Mouse (Mus musculus) embryonic facial prominence, embryonic 12.5 days (tissue): Measurements from ENCODE around the gene Gm44502. TPM values are rescaled to one million over a fixed set of nuclear protein-coding genes. Genes with fewer than 3 reads are reported as not detected.

Source experiments
- ATAC-seq: fragments of 200-750 bp; cut with Nextera tagmentation; 2 replicates; pipeline ENCODE4 v1.8.0; 2017; ENCODE audit not compliant: insufficient number of reproducible peaks, insufficient read depth, low FRiP score, low TSS enrichment
- H3K27ac ChIP-seq: fragments of 300-500 bp; sonication (generic); 2 replicates; pipeline ENCODE4 v1.5.1; 2016; ENCODE audit warnings: mild to moderate bottlenecking
- H3K27me3 ChIP-seq: fragments of 300-500 bp; sonication (generic); 2 replicates; pipeline ENCODE4 v1.6.1; 2016; ENCODE audit warnings: mild to moderate bottlenecking, moderate library complexity
- H3K36me3 ChIP-seq: fragments of 300-500 bp; sonication (generic); 2 replicates; pipeline ENCODE4 v1.6.1; 2016; ENCODE audit warnings: mild to moderate bottlenecking
- H3K4me1 ChIP-seq: fragments of 300-500 bp; sonication (generic); 2 replicates; pipeline ENCODE4 v1.6.1; 2016
- H3K4me2 ChIP-seq: fragments of 300-500 bp; sonication (generic); replicated peaks from 2 replicates; pipeline ENCODE4 v1.6.1; 2016; ENCODE audit warnings: mild to moderate bottlenecking, moderate library complexity
- H3K4me3 ChIP-seq: fragments of 300-500 bp; sonication (generic); 2 replicates; pipeline ENCODE4 v1.5.1; 2016; ENCODE audit warnings: mild to moderate bottlenecking
- H3K9ac ChIP-seq: fragments of 300-500 bp; sonication (generic); 2 replicates; pipeline ENCODE4 v1.6.1; 2016; ENCODE audit warnings: mild to moderate bottlenecking, moderate library complexity
- H3K9me3 ChIP-seq: fragments of 300-500 bp; sonication (generic); 2 replicates; pipeline ENCODE4 v1.6.1; 2016; ENCODE audit warnings: mild to moderate bottlenecking, moderate library complexity
- WGBS: fragments of 180-500 bp; shearing (Covaris S2); methylation state at CpG from one replicate; pipeline ENCODE4 v1.1.7; 2016; 5-methylcytosine and 5-hydroxymethylcytosine counted together
- polyA plus RNA-seq: library from polyadenylated mRNA; unstranded; fragments of >200 nt; fragmentation: Nextera tagmentation; extraction: Ambion mirVana; gene quantifications from 2 replicates; pipeline ENCODE4 v1.2.1, GENCODE M21; 2016

The Gm44502 gene
- polyA plus RNA-seq, 1 experiment from 2014 or later, result not detected

- no peak for ATAC-seq
- 86% methylated on average over 4 of the region's 4 CpGs for WGBS
- Histone ChIP-seq H3K27me3 (no peaks in the 10 kb centered on the region), H3K36me3 (no peaks in the 10 kb centered on the region), H3K4me1 (peaks cover 5% of the 10 kb centered on the region; the same call in 1 of the 2 replicates), H3K9ac (no peak overlapping the region), H3K27ac (no peak overlapping the region), H3K9me3 (no peaks in the 10 kb centered on the region), H3K4me2 (no peak overlapping the region), H3K4me3 (no peak overlapping the region)
Measured at GRCm38 (mm10) chr15:89471476-89471875, 42.0 kb upstream of the Gm44502 start.

- H3K4me2 ChIP-seq, result no peak overlapping the region
- H3K4me3 ChIP-seq, result no peak overlapping the region
- H3K9me3 ChIP-seq, result no peaks in the 10 kb centered on the region
- H3K36me3 ChIP-seq, result no peaks in the 10 kb centered on the region
- H3K27me3 ChIP-seq, result no peaks in the 10 kb centered on the region
- H3K4me1 ChIP-seq, result no peaks in the 10 kb centered on the region
- no peak overlapping the region for H3K27ac ChIP-seq
- no peak for ATAC-seq
- 36% methylated on average over 2 of the region's 2 CpGs for WGBS
- H3K9ac ChIP-seq, result no peak overlapping the region
Measured at GRCm38 (mm10) chr15:89468577-89468976, 39.1 kb upstream of the Gm44502 start.

GRCm38 (mm10) chr15:89465052-89465451 is 35.6 kb upstream of the Gm44502 start:
- 8% methylated on average over 1 of the region's 1 CpGs for WGBS
- no peak overlapping the region for H3K27ac ChIP-seq

GRCm38 (mm10) chr15:89463334-89464235 is 34.1 kb upstream of the Gm44502 start:
- H3K36me3 ChIP-seq, result no peaks in the 10 kb centered on the region
- no peaks in the 10 kb centered on the region for H3K4me1 ChIP-seq
- H3K4me2 ChIP-seq, result no peak overlapping the region
- ATAC-seq, result no peak
- H3K27me3 ChIP-seq, result no peaks in the 10 kb centered on the region
- WGBS, result 57% methylated on average over 5 of the region's 5 CpGs
- H3K27ac ChIP-seq, result no peak overlapping the region
- no peak overlapping the region for H3K4me3 ChIP-seq
- no peaks in the 10 kb centered on the region for H3K9me3 ChIP-seq
- H3K9ac ChIP-seq, result no peak overlapping the region

More at GRCm38 (mm10) chr15:89465052-89465451, 35.6 kb upstream of the Gm44502 start:
- H3K36me3 ChIP-seq, result no peaks in the 10 kb centered on the region
- H3K9me3 ChIP-seq, result no peaks in the 10 kb centered on the region
- no peak overlapping the region for H3K4me3 ChIP-seq
- no peak for ATAC-seq
- H3K4me1 ChIP-seq, result no peaks in the 10 kb centered on the region
- H3K4me2 ChIP-seq, result no peak overlapping the region
- H3K9ac ChIP-seq, result no peak overlapping the region
- no peaks in the 10 kb centered on the region for H3K27me3 ChIP-seq

- Histone ChIP-seq H3K4me1 (no peaks in the 10 kb centered on the region), H3K9me3 (no peaks in the 10 kb centered on the region), H3K4me3 (no peak overlapping the region), H3K4me2 (no peak overlapping the region), H3K36me3 (no peaks in the 10 kb centered on the region), H3K9ac (no peak overlapping the region), H3K27me3 (no peaks in the 10 kb centered on the region), H3K27ac (no peak overlapping the region)
- no peak for ATAC-seq
- 80% methylated on average over 7 of the region's 7 CpGs for WGBS
Measured at GRCm38 (mm10) chr15:89462176-89462575, 32.7 kb upstream of the Gm44502 start.

GRCm38 (mm10) chr15:89461321-89461720 is 31.8 kb upstream of the Gm44502 start:
- Histone ChIP-seq H3K9me3 (no peaks in the 10 kb centered on the region), H3K9ac (no peak overlapping the region), H3K4me2 (no peak overlapping the region), H3K27ac (no peak overlapping the region), H3K4me3 (no peak overlapping the region), H3K4me1 (no peaks in the 10 kb centered on the region), H3K36me3 (no peaks in the 10 kb centered on the region), H3K27me3 (no peaks in the 10 kb centered on the region)
- WGBS, result 85% methylated on average over 15 of the region's 15 CpGs
- no peak for ATAC-seq

- Histone ChIP-seq H3K27me3 (no peaks in the 10 kb centered on the region), H3K9me3 (no peaks in the 10 kb centered on the region), H3K27ac (no peak overlapping the region), H3K4me3 (no peak overlapping the region), H3K9ac (no peak overlapping the region), H3K4me1 (no peaks in the 10 kb centered on the region), H3K4me2 (no peak overlapping the region), H3K36me3 (no peaks in the 10 kb centered on the region)
- 71% methylated on average over 10 of the region's 10 CpGs for WGBS
- ATAC-seq, result no peak
Measured at GRCm38 (mm10) chr15:89460298-89460697, 30.8 kb upstream of the Gm44502 start.

- 83% methylated on average over 7 of the region's 7 CpGs for WGBS
- H3K4me2 ChIP-seq, result no peak overlapping the region
- H3K4me1 ChIP-seq, result no peaks in the 10 kb centered on the region
- no peaks in the 10 kb centered on the region for H3K36me3 ChIP-seq
- no peak overlapping the region for H3K4me3 ChIP-seq
- H3K27me3 ChIP-seq, result peaks cover 2% of the 10 kb centered on the region; the same call in 1 of the 2 replicates
- no peak for ATAC-seq
- H3K9me3 ChIP-seq, result no peaks in the 10 kb centered on the region
- H3K27ac ChIP-seq, result no peak overlapping the region
- H3K9ac ChIP-seq, result no peak overlapping the region
Measured at GRCm38 (mm10) chr15:89459821-89460220, 30.3 kb upstream of the Gm44502 start.

GRCm38 (mm10) chr15:89458942-89459341 is 29.4 kb upstream of the Gm44502 start:
- no peak overlapping the region for H3K27ac ChIP-seq
- no peak overlapping the region for H3K9ac ChIP-seq
- no peaks in the 10 kb centered on the region for H3K9me3 ChIP-seq
- ATAC-seq, result no peak
- 95% methylated on average over 15 of the region's 15 CpGs for WGBS
- peaks cover 11% of the 10 kb centered on the region for H3K27me3 ChIP-seq
- H3K36me3 ChIP-seq, result no peaks in the 10 kb centered on the region
- H3K4me2 ChIP-seq, result no peak overlapping the region
- peaks cover 6% of the 10 kb centered on the region for H3K4me1 ChIP-seq
- H3K4me3 ChIP-seq, result no peak overlapping the region

- 74% methylated on average over 6 of the region's 6 CpGs for WGBS
- no peak overlapping the region for H3K4me2 ChIP-seq
- no peaks in the 10 kb centered on the region for H3K9me3 ChIP-seq
- no peaks in the 10 kb centered on the region for H3K36me3 ChIP-seq
- no peak overlapping the region for H3K9ac ChIP-seq
- no peak for ATAC-seq
- no peak overlapping the region for H3K27ac ChIP-seq
- H3K4me3 ChIP-seq, result no peak overlapping the region
- H3K4me1 ChIP-seq, result peaks cover 12% of the 10 kb centered on the region
- peaks cover 21% of the 10 kb centered on the region for H3K27me3 ChIP-seq
Measured at GRCm38 (mm10) chr15:89455642-89456041, 26.1 kb upstream of the Gm44502 start.

- H3K4me3 ChIP-seq, result peak overlapping the region; percentile 61; the same call in 1 of the 2 replicates
- no peaks in the 10 kb centered on the region for H3K36me3 ChIP-seq
- peaks cover 12% of the 10 kb centered on the region for H3K4me1 ChIP-seq
- WGBS, result 29% methylated on average over 4 of the region's 6 CpGs
- no peaks in the 10 kb centered on the region for H3K9me3 ChIP-seq
- peak overlapping the region; percentile 98 for H3K4me2 ChIP-seq
- H3K27me3 ChIP-seq, result peaks cover 21% of the 10 kb centered on the region
- no peak overlapping the region for H3K27ac ChIP-seq
- H3K9ac ChIP-seq, result no peak overlapping the region
- ATAC-seq, result no peak
Measured at GRCm38 (mm10) chr15:89454857-89455256, 25.4 kb upstream of the Gm44502 start.

GRCm38 (mm10) chr15:89453865-89454478 is 24.5 kb upstream of the Gm44502 start, which contains the start of gene Mapk8ip2:
Mapk8ip2 (plus strand) TSS chr15:89453913.
- 0 out of 2 replicates have a peak, but pooled peaks have one; percentile 32 for ATAC-seq
- H3K9ac ChIP-seq, result peak within 1 kb of the TSS; percentile 46; the same call in 1 of the 2 replicates
- peaks cover 12% of the 10 kb centered on the region for H3K4me1 ChIP-seq
- H3K36me3 ChIP-seq, result no peaks in the 10 kb centered on the region
- H3K4me2 ChIP-seq, result peak within 1 kb of the TSS; percentile 98
- H3K4me3 ChIP-seq, result peak within 1 kb of the TSS; percentile 61
- peaks cover 21% of the 10 kb centered on the region for H3K27me3 ChIP-seq
- under 1% methylated on average over 52 of the region's 53 CpGs for WGBS
- no peak within 1 kb of the TSS for H3K27ac ChIP-seq
- H3K9me3 ChIP-seq, result no peaks in the 10 kb centered on the region
